Mouse (Mus musculus) MEL (cell line): ENCODE measurements around the gene Nhlrc3. TPM values are rescaled to one million over a fixed set of nuclear protein-coding genes. Genes with fewer than 3 reads are reported as not detected.

Experiments
- DNase-seq: peaks from one replicate; pipeline ENCODE4 v3.0.0; 2011; ENCODE audit warnings: low read depth, low spot score
- H3K27ac ChIP-seq: 2 replicates; pipeline ENCODE4 v1.5.1; 2012; ENCODE audit warnings: low read depth, mild to moderate bottlenecking, control low read depth, low read length, moderate library complexity; ENCODE audit not compliant: control insufficient read depth
- H3K27me3 ChIP-seq, 2 experiments: fragments of 150-350 bp in 1 of 2; sonication (generic) in 1 of 2; 2 replicates each; pipeline ENCODE4 v1.6.1; 2012; ENCODE audit warnings: low read length in 2 of 2, mild to moderate bottlenecking in 2 of 2, improper control_type of control experiment in 1 of 2, moderate library complexity in 1 of 2; ENCODE audit not compliant: insufficient read depth in 2 of 2, control insufficient read depth in 1 of 2
- H3K36me3 ChIP-seq, 2 experiments: 2 replicates each; pipeline ENCODE4 v1.6.1; 2012 to 2014; ENCODE audit warnings: low read length in 2 of 2, improper control_type of control experiment in 1 of 2, inconsistent platforms in 1 of 2, mild to moderate bottlenecking in 1 of 2; ENCODE audit not compliant: insufficient read depth in 2 of 2, control insufficient read depth in 1 of 2
- H3K4me1 ChIP-seq, 2 experiments: fragments of 150-350 bp in 1 of 2; sonication (generic) in 1 of 2; 2 replicates each; pipeline ENCODE4 v1.6.1; 2012; ENCODE audit warnings: low read length in 2 of 2, improper control_type of control experiment in 1 of 2, mild to moderate bottlenecking in 1 of 2; ENCODE audit not compliant: insufficient read depth in 2 of 2, control insufficient read depth in 1 of 2
- H3K4me3 ChIP-seq, 2 experiments: fragments of 150-350 bp in 1 of 2; sonication (generic) in 1 of 2; 2 replicates each; pipeline ENCODE4 v1.5.1; 2012; ENCODE audit warnings: low read depth in 2 of 2, low read length in 2 of 2, mild to moderate bottlenecking in 2 of 2, moderate library complexity in 2 of 2, control low read depth in 1 of 2, improper control_type of control experiment in 1 of 2; ENCODE audit not compliant: control insufficient read depth in 1 of 2, insufficient read depth in 1 of 2
- H3K79me2 ChIP-seq: 2 replicates; pipeline ENCODE4 v1.6.1; 2012; ENCODE audit warnings: mild to moderate bottlenecking, low read length, moderate library complexity; ENCODE audit not compliant: control insufficient read depth, poor library complexity, insufficient read depth
- H3K9ac ChIP-seq: 2 replicates; pipeline ENCODE4 v1.6.1; 2012; ENCODE audit warnings: low read depth, mild to moderate bottlenecking, control low read depth, low read length, moderate library complexity; ENCODE audit not compliant: control insufficient read depth, poor library complexity, severe bottlenecking
- H3K9me3 ChIP-seq: fragments of 150-350 bp; sonication (generic); replicated peaks from 2 replicates; pipeline ENCODE4 v1.6.1; 2012; ENCODE audit warnings: mild to moderate bottlenecking, low read length, improper control_type of control experiment, moderate library complexity; ENCODE audit not compliant: insufficient read depth
- CHD1 ChIP-seq: IDR thresholded peaks from 2 replicates; pipeline ENCODE4 v1.6.1; 2012; ENCODE audit warnings: low read depth, mild to moderate bottlenecking, inconsistent platforms, low read length, improper control_type of control experiment
- CHD2 ChIP-seq: IDR thresholded peaks from 2 replicates; pipeline ENCODE4 v1.6.1; 2011; ENCODE audit warnings: low read length, improper control_type of control experiment
- CTCF ChIP-seq, 3 experiments: IDR thresholded peaks in 2 of 3; conservative IDR thresholded peaks in 1 of 3; 2 replicates each; pipeline ENCODE4 v1.5.1; 2011 to 2012; ENCODE audit warnings: low read length in 3 of 3, low read depth in 2 of 3, mild to moderate bottlenecking in 2 of 3, improper control_type of control experiment in 1 of 3, inconsistent platforms in 1 of 3, mixed read lengths in 1 of 3, moderate library complexity in 1 of 3; ENCODE audit not compliant: control insufficient read depth in 1 of 3, insufficient read depth in 1 of 3, poor library complexity in 1 of 3, severe bottlenecking in 1 of 3
- E2F4 ChIP-seq: IDR thresholded peaks from 2 replicates; pipeline ENCODE4 v1.6.1; 2011; ENCODE audit warnings: low read depth, low read length, improper control_type of control experiment, borderline replicate concordance
- JUND ChIP-seq: IDR thresholded peaks from 2 replicates; pipeline ENCODE4 v1.6.1; 2011; ENCODE audit warnings: low read depth, mild to moderate bottlenecking, improper control_type of control experiment, low read length
- KAT2A ChIP-seq: conservative IDR thresholded peaks from 2 replicates; pipeline ENCODE4 v1.6.1; 2012; ENCODE audit warnings: low read depth, low read length, improper control_type of control experiment, inconsistent platforms
- MAZ ChIP-seq: IDR thresholded peaks from 2 replicates; pipeline ENCODE4 v1.6.1; 2012; ENCODE audit warnings: low read depth, mild to moderate bottlenecking, inconsistent platforms, low read length, improper control_type of control experiment
- MYC ChIP-seq: IDR thresholded peaks from 2 replicates; pipeline ENCODE4 v1.6.1; 2011; ENCODE audit warnings: low read depth, mild to moderate bottlenecking, low read length, improper control_type of control experiment, moderate library complexity
- NELFE ChIP-seq: IDR thresholded peaks from 2 replicates; pipeline ENCODE4 v1.6.1; 2011; ENCODE audit warnings: low read depth, low read length, improper control_type of control experiment
- POLR2A ChIP-seq, 2 experiments: IDR thresholded peaks; 2 replicates each; pipeline ENCODE4 v1.6.1; 2011 to 2012; ENCODE audit warnings: low read length in 2 of 2, mild to moderate bottlenecking in 2 of 2, control low read depth in 1 of 2, improper control_type of control experiment in 1 of 2, low read depth in 1 of 2, moderate library complexity in 1 of 2; ENCODE audit not compliant: control insufficient read depth in 1 of 2, insufficient read depth in 1 of 2, poor library complexity in 1 of 2
- POLR2AphosphoS2 ChIP-seq: IDR thresholded peaks from 2 replicates; pipeline ENCODE4 v1.6.1; 2011; ENCODE audit warnings: low read length, improper control_type of control experiment
- POLR2AphosphoS5 ChIP-seq: IDR thresholded peaks from 2 replicates; pipeline ENCODE4 v1.6.1; 2012; ENCODE audit warnings: low read depth, borderline replicate concordance, mild to moderate bottlenecking, inconsistent platforms, low read length, moderate library complexity, mixed read lengths
- RAD21 ChIP-seq: IDR thresholded peaks from 2 replicates; pipeline ENCODE4 v1.6.1; 2011; ENCODE audit warnings: mild to moderate bottlenecking, low read depth, low read length, improper control_type of control experiment
- RCOR1 ChIP-seq: IDR thresholded peaks from 2 replicates; pipeline ENCODE4 v1.6.1; 2012; ENCODE audit warnings: low read depth, mild to moderate bottlenecking, inconsistent platforms, low read length, improper control_type of control experiment
- TBP ChIP-seq: IDR thresholded peaks from 2 replicates; pipeline ENCODE4 v1.8.0; 2011; ENCODE audit warnings: low read depth, low read length, improper control_type of control experiment
- UBTF ChIP-seq: IDR thresholded peaks from 2 replicates; pipeline ENCODE4 v1.6.1; 2012; ENCODE audit warnings: low read depth, mild to moderate bottlenecking, inconsistent platforms, low read length, improper control_type of control experiment, moderate library complexity, borderline replicate concordance; ENCODE audit not compliant: insufficient read depth
- ZMIZ1 ChIP-seq: IDR thresholded peaks from 2 replicates; pipeline ENCODE4 v1.6.1; 2012; ENCODE audit warnings: low read depth, mild to moderate bottlenecking, inconsistent platforms, low read length, improper control_type of control experiment, moderate library complexity
- ZNF384 ChIP-seq: IDR thresholded peaks from 2 replicates; pipeline ENCODE4 v1.6.1; 2012; ENCODE audit warnings: low read depth, mild to moderate bottlenecking, inconsistent platforms, low read length, improper control_type of control experiment
- polyA plus RNA-seq, 2 experiments: library from polyadenylated mRNA; stranded (reverse) in 1 of 2; unstranded in 1 of 2; fragments of >175 nt in 1 of 2; fragments of >200 nt in 1 of 2; gene quantifications; 2 replicates each; pipeline versions ENCODE4 v1.2.1 to v1.2.4; 2012; ENCODE audit warnings: low replicate concordance in 2 of 2, low read depth in 1 of 2; ENCODE audit not compliant: insufficient read length in 2 of 2, insufficient read depth in 1 of 2, missing spikeins in 1 of 2
- total RNA-seq: library from RNA; depleted of rRNA; stranded (reverse); fragments of 300-350 nt; gene quantifications from 2 replicates; pipeline ENCODE4 v1.2.3, GENCODE M21; 2012

The Nhlrc3 gene
- total and polyA plus RNA-seq, 3 experiments: 6.7 to 9.1 TPM; not detected in 1

GRCm38 (mm10) chr3:53453346-53453745 is 9.8 kb downstream of the Nhlrc3 start:
- no peaks in the 10 kb centered on the region for H3K79me2 ChIP-seq
- TF ChIP-seq CHD1 (no peak), ZNF384 (no peak), E2F4 (no peak), JUND (no peak), MAZ (no peak), RAD21 (no peak), POLR2AphosphoS2 (no peak), NELFE (no peak), UBTF (no peak), CTCF (IDR thresholded peaks at IDR 0.05 in 2 of 3, conservative IDR thresholded peaks at IDR 0.05 in 1 of 3; ENCODE audit: control insufficient read depth in 1 of 3, insufficient read depth in 1 of 3, low read depth in 2 of 3, low read length in 3 of 3, poor library complexity in 1 of 3, severe bottlenecking in 1 of 3) (no peak), KAT2A (no peak), ZMIZ1 (no peak), POLR2A (IDR thresholded peaks at IDR 0.05; ENCODE audit: control insufficient read depth in 1 of 2, insufficient read depth in 1 of 2, low read depth in 1 of 2, low read length in 2 of 2, poor library complexity in 1 of 2) (no peak), RCOR1 (no peak), MYC (no peak), CHD2 (no peak)
- TF ChIP-seq, all 39 proteins: peak for 0
- Histone ChIP-seq H3K27ac (no peak overlapping the region), H3K9ac (no peak overlapping the region), H3K9me3 (no peaks in the 10 kb centered on the region), H3K27me3 (no peaks in the 10 kb centered on the region), H3K4me1 (no peaks in the 10 kb centered on the region), H3K36me3 (peaks cover 0 to 2% of the 10 kb centered on the region in 2 experiments; a peak in 1 of 4 replicates), H3K4me3 (no peak overlapping the region)
- DNase-seq: no peak

DNA sequence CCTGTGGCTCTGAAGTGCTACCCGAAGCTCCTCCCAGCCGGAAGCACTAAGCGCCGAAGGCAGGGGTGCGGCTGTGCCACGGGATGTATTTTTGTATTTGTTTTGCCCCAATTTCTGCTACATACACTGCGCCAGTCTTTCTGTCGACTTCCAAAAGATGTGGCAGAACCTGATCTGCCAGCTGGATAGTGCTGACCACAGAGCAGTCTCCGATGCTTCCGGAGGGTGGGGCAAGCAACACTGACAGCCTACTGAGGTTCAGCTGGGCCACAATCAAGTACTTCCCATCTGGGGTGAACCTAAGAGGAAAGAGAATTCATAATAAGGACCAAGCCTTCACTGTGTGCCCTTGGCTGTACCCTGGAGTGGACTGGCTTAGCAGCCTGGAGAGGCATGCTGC is 10.8 kb downstream of the Nhlrc3 start:
- H3K36me3 ChIP-seq: peaks cover 0 to 2% of the 10 kb centered on the region in 2 experiments; a peak in 1 of 4 replicates
- H3K4me1 ChIP-seq: no peaks in the 10 kb centered on the region
- TF ChIP-seq POLR2AphosphoS5 (no peak), CHD1 (no peak), TBP (no peak), CTCF (IDR thresholded peaks at IDR 0.05 in 2 of 3, conservative IDR thresholded peaks at IDR 0.05 in 1 of 3; ENCODE audit: control insufficient read depth in 1 of 3, insufficient read depth in 1 of 3, low read depth in 2 of 3, low read length in 3 of 3, poor library complexity in 1 of 3, severe bottlenecking in 1 of 3) (no peak)
- H3K9ac ChIP-seq: no peak overlapping the region
- DNase-seq: no peak
- no peaks in the 10 kb centered on the region for H3K9me3 ChIP-seq
- H3K4me3 ChIP-seq: no peak overlapping the region
- no peak overlapping the region for H3K27ac ChIP-seq
- no peaks in the 10 kb centered on the region for H3K27me3 ChIP-seq
- H3K79me2 ChIP-seq: no peaks in the 10 kb centered on the region
